Mouse (Mus musculus) intestine, embryonic 16.5 days (tissue): ENCODE measurements around the gene Gm45062. TPM values are rescaled to one million over a fixed set of nuclear protein-coding genes. Genes with fewer than 3 reads are reported as not detected.
A peak's percentile ranks its signal among the peaks of the same experiment; 100 is the strongest.

Experiments
- ATAC-seq: fragments of 200-750 bp; cut with Nextera tagmentation; 2 replicates; pipeline ENCODE4 v1.8.0; 2017; ENCODE audit warnings: moderate TSS enrichment, moderate library complexity
- H3K27ac ChIP-seq: fragments of 300-500 bp; sonication (generic); 2 replicates; pipeline ENCODE4 v1.5.1; 2014; ENCODE audit warnings: mild to moderate bottlenecking, low read length
- H3K27me3 ChIP-seq: fragments of 300-500 bp; sonication (generic); replicated peaks from 2 replicates; pipeline ENCODE4 v1.6.1; 2014; ENCODE audit warnings: low read length, control low read depth, mixed read lengths; ENCODE audit not compliant: control insufficient read depth, insufficient read depth
- H3K36me3 ChIP-seq: fragments of 300-500 bp; sonication (generic); 2 replicates; pipeline ENCODE4 v1.6.1; 2014; ENCODE audit warnings: low read length, control low read depth; ENCODE audit not compliant: control insufficient read depth, insufficient read depth
- H3K4me1 ChIP-seq: fragments of 300-500 bp; sonication (generic); 2 replicates; pipeline ENCODE4 v1.6.1; 2014; ENCODE audit warnings: low read length, control low read depth, mixed read lengths; ENCODE audit not compliant: control insufficient read depth, insufficient read depth
- H3K4me2 ChIP-seq: fragments of 300-500 bp; sonication (generic); 2 replicates; pipeline ENCODE4 v1.6.1; 2014; ENCODE audit warnings: low read depth, low read length, control low read depth
- H3K4me3 ChIP-seq: fragments of 300-500 bp; sonication (generic); 2 replicates; pipeline ENCODE4 v1.5.1; 2014; ENCODE audit warnings: mild to moderate bottlenecking, low read length
- H3K9ac ChIP-seq: fragments of 300-500 bp; sonication (generic); 2 replicates; pipeline ENCODE4 v1.6.1; 2014; ENCODE audit warnings: low read depth, low read length
- H3K9me3 ChIP-seq: fragments of 300-500 bp; sonication (generic); 2 replicates; pipeline ENCODE4 v1.6.1; 2016; ENCODE audit warnings: low read length, control low read depth; ENCODE audit not compliant: control insufficient read depth
- WGBS: fragments of 180-500 bp; shearing (Covaris S2); extraction: QIAGEN DNeasy Blood & Tissue Kit; methylation state at CpG from one replicate; pipeline ENCODE4 v1.1.7; 2014; 5-methylcytosine and 5-hydroxymethylcytosine counted together
- polyA plus RNA-seq: library from polyadenylated mRNA; unstranded; fragments of >200 nt; fragmentation: Nextera tagmentation; extraction: Ambion mirVana; gene quantifications from 2 replicates; pipeline ENCODE4 v1.2.1, GENCODE M21; 2015

The Gm45062 gene
- polyA plus RNA-seq, 1 experiment from 2014 or later = 6.2 TPM

- no peak overlapping the region for H3K4me3 ChIP-seq
- H3K27ac ChIP-seq = no peak overlapping the region
- no peaks in the 10 kb centered on the region for H3K9me3 ChIP-seq
- WGBS = 50% methylated on average over 8 of the region's 8 CpGs
- 0 out of 2 replicates have a peak, but pooled peaks cover 3% of the 10 kb centered on the region for H3K36me3 ChIP-seq
- peak; percentile 36; the same call in 1 of the 2 replicates for ATAC-seq
- H3K4me2 ChIP-seq = no peak overlapping the region
- no peak overlapping the region for H3K9ac ChIP-seq
- H3K27me3 ChIP-seq = no peaks in the 10 kb centered on the region
- H3K4me1 ChIP-seq = no peaks in the 10 kb centered on the region
These were observed 114.6 kb downstream of the Gm45062 start for GRCm38 (mm10) chr6:8373851-8374250.

DNA sequence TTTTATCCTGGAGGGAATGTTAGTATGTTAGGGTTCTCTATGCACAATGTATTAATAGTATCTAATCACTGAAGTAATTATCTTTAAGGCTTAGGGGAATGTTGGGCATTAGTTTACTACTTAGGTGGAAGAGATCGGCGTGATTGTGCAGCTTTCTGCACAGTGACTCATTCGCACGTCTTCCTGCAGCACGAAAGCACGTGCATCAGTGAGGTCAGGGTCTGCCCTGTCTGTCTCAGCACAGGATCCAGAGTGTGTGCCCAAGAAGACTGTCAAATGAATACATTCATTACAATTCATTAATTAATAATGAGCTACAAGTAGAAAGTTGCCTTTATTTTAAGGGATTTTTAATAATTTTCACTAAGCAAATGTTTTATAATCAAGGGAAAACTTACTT is 115.0 kb downstream of the Gm45062 start:
- peak; percentile 91 for ATAC-seq
- H3K9ac ChIP-seq = no peak overlapping the region

DNA sequence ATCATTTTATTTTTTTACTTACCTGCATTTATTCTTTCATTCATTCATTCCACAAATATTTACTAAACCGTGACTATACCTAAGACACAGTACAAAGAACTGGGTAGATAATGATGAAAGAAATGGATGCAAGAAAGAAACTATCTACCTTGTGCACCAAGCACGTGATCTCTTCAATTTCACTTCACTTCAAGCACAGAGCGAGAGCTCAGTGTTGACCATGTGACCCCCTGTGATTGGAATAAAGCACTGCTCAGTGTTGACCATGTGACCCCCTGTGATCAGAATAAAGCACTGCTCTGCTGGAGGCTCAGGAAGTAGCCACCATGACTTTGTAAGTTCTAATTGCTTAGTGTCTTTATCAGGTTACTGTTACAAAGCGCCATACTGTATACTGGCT is 115.5 kb downstream of the Gm45062 start:
- Histone ChIP-seq H3K9ac (no peak overlapping the region), H3K36me3 (0 out of 2 replicates have a peak, but pooled peaks cover 3% of the 10 kb centered on the region), H3K4me2 (no peak overlapping the region), H3K4me3 (no peak overlapping the region), H3K27me3 (no peaks in the 10 kb centered on the region), H3K27ac (no peak overlapping the region), H3K4me1 (no peaks in the 10 kb centered on the region), H3K9me3 (no peaks in the 10 kb centered on the region)
- 85% methylated on average over 4 of the region's 4 CpGs for WGBS
- ATAC-seq = peak; percentile 67

More for the DNA sequence above, 115.0 kb downstream of the Gm45062 start:
- no peaks in the 10 kb centered on the region for H3K27me3 ChIP-seq
- WGBS = 54% methylated on average over 6 of the region's 6 CpGs
- H3K4me1 ChIP-seq = no peaks in the 10 kb centered on the region
- H3K4me2 ChIP-seq = no peak overlapping the region
- 0 out of 2 replicates have a peak, but pooled peaks cover 3% of the 10 kb centered on the region for H3K36me3 ChIP-seq
- no peaks in the 10 kb centered on the region for H3K9me3 ChIP-seq
- H3K4me3 ChIP-seq = no peak overlapping the region
- no peak overlapping the region for H3K27ac ChIP-seq

DNA sequence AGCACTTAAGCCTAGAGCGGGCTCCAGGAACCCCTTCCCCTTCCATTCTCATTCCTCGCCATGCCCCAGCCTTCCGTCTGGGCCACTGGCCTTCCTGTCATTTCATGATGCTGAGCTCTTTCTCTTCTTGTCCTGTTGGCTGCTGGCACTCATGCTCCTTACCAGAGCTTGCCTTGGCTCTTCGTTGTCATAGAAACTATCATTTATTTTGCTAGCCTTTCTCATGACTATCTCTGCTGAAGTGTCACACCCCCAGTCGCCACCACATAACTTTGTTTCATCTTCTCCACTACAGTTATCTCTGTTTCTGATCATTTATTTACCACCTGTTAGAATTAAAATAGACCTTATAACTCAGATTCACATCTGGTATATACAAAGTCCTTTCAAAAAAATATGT is 117.1 kb downstream of the Gm45062 start:
- no peaks in the 10 kb centered on the region for H3K9me3 ChIP-seq
- no peak overlapping the region for H3K9ac ChIP-seq
- H3K36me3 ChIP-seq = 0 out of 2 replicates have a peak, but pooled peaks cover 3% of the 10 kb centered on the region
- no peak overlapping the region for H3K4me3 ChIP-seq
- ATAC-seq = no peak
- H3K4me1 ChIP-seq = no peaks in the 10 kb centered on the region
- 93% methylated on average over 5 of the region's 5 CpGs for WGBS
- no peak overlapping the region for H3K27ac ChIP-seq
- no peak overlapping the region for H3K4me2 ChIP-seq
- no peaks in the 10 kb centered on the region for H3K27me3 ChIP-seq

- Histone ChIP-seq H3K4me2 (no peak overlapping the region), H3K4me3 (no peak overlapping the region), H3K4me1 (no peaks in the 10 kb centered on the region), H3K36me3 (0 out of 2 replicates have a peak, but pooled peaks cover 3% of the 10 kb centered on the region), H3K27me3 (no peaks in the 10 kb centered on the region), H3K9ac (no peak overlapping the region), H3K9me3 (no peaks in the 10 kb centered on the region), H3K27ac (no peak overlapping the region)
- WGBS = 90% methylated on average over 8 of the region's 8 CpGs
- ATAC-seq = no peak
These were observed 118.4 kb downstream of the Gm45062 start for GRCm38 (mm10) chr6:8377667-8378066.

DNA sequence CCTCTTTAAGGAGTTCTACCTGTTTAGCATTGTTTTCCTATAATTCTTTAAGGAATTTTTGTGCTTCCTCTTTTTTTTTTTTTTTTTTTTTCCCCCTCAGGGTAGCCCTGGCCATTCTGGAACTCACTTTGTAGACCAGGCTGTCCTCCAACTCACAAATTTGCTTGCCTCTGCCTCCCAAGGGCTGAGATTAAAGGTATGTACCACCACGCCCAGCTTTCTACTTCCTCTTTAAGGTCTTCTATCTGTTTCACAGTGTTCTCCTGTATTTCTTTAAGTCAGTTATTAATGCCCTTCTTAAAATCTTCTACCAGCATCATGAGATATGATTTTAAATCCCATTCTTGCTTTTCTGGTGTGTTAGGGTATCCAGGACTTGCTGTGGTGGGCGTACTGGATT is 130.1 kb downstream of the Gm45062 start:
- Histone ChIP-seq H3K27me3 (no peaks in the 10 kb centered on the region), H3K9ac (no peak overlapping the region), H3K4me2 (no peak overlapping the region), H3K4me1 (no peaks in the 10 kb centered on the region), H3K36me3 (no peaks in the 10 kb centered on the region), H3K9me3 (no peaks in the 10 kb centered on the region), H3K4me3 (no peak overlapping the region), H3K27ac (no peak overlapping the region)
- 96% methylated on average over 2 of the region's 2 CpGs for WGBS
- no peak for ATAC-seq

DNA sequence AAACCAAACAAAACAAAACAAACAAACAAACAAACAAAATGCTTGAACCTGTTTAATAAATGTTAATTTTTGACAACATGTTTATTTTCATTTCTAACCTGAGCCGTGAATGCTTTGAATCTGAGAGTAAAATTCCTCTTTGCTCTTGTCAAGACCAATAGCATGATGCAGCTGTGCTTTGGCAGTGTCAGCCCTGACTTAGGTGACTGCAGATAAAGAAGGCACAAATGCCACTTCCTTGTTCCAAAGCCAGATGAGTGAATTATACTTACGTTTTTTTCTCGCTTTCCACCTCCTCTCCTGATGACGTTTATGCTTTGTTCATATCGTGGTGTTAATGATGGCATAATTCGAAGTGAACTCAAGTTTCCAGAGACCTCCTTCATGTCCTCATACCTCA is 131.0 kb downstream of the Gm45062 start:
- Histone ChIP-seq H3K36me3 (no peaks in the 10 kb centered on the region), H3K27ac (no peak overlapping the region), H3K4me3 (no peak overlapping the region), H3K9ac (no peak overlapping the region), H3K27me3 (no peaks in the 10 kb centered on the region), H3K4me2 (no peak overlapping the region), H3K9me3 (no peaks in the 10 kb centered on the region), H3K4me1 (no peaks in the 10 kb centered on the region)
- 88% methylated on average over 6 of the region's 6 CpGs for WGBS
- no peak for ATAC-seq

GRCm38 (mm10) chr6:8390935-8391334 is 131.7 kb downstream of the Gm45062 start:
- ATAC-seq = no peak
- Histone ChIP-seq H3K4me3 (no peak overlapping the region), H3K9ac (no peak overlapping the region), H3K27me3 (no peaks in the 10 kb centered on the region), H3K4me1 (no peaks in the 10 kb centered on the region), H3K36me3 (no peaks in the 10 kb centered on the region), H3K4me2 (no peak overlapping the region), H3K27ac (no peak overlapping the region), H3K9me3 (no peaks in the 10 kb centered on the region)
- WGBS = 87% methylated on average over 2 of the region's 2 CpGs

- H3K4me3 ChIP-seq = no peak overlapping the region
- 65% methylated on average over 4 of the region's 4 CpGs for whole genome bisulfite sequencing
- no peak overlapping the region for H3K9ac ChIP-seq
- ATAC-seq = no peak
- no peak overlapping the region for H3K27ac ChIP-seq
- no peaks in the 10 kb centered on the region for H3K4me1 ChIP-seq
- H3K4me2 ChIP-seq = no peak overlapping the region
- no peaks in the 10 kb centered on the region for H3K36me3 ChIP-seq
- no peaks in the 10 kb centered on the region for H3K9me3 ChIP-seq
- H3K27me3 ChIP-seq = no peaks in the 10 kb centered on the region
These were observed 133.8 kb downstream of the Gm45062 start for GRCm38 (mm10) chr6:8393029-8393428.

DNA sequence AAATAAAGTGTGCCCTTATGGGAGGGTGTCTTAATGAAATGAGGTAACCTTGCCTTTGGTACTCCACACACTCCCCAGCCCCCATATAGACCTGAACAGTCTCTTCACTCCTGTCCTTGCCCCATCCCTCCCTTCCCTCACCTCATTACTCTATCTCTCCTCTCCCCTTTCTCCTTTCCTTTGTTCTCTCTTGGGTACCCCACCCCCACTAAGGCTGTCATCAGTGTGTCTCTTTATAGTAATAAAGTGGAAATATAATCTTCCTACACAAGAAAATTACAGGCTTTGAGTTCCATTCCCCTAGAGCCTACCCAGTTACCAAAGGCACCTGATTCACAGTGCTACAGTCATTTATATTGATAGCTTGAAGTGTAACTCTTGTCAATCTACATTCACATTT is 134.8 kb downstream of the Gm45062 start:
- Histone ChIP-seq H3K27me3 (no peaks in the 10 kb centered on the region), H3K4me2 (no peak overlapping the region), H3K36me3 (no peaks in the 10 kb centered on the region), H3K4me3 (no peak overlapping the region), H3K9ac (no peak overlapping the region), H3K27ac (no peak overlapping the region), H3K9me3 (no peaks in the 10 kb centered on the region), H3K4me1 (no peaks in the 10 kb centered on the region)
- ATAC-seq = no peak
